Mouse (Mus musculus) gastrocnemius, adult 8-10 months (tissue): ENCODE results near the gene Anpep. TPM values are rescaled to one million over a fixed set of nuclear protein-coding genes. Genes with fewer than 3 reads are reported as not detected.

Experiments used
- total RNA-seq, 4 experiments: library from RNA; stranded (reverse); gene quantifications; 2 replicates each; pipeline ENCODE4 v1.2.4; 2022

The Anpep gene
- total RNA-seq, 4 experiments from 2014 or later = 2.8 to 5.8 (median 3.5) TPM

Other genes starting within 250 kb of the Anpep start
- gene Rhcg, start 243.4 kb downstream of the Anpep start, total RNA-seq = under 1 TPM in 1 of 4 experiments, not detected in 3; 0.15 TPM
- not detected for gene Ticrr, start 200.9 kb downstream of the Anpep start, total RNA-seq
- under 1 TPM; 0.27 to 0.52 (median 0.38) TPM for gene Kif7, start 145.3 kb downstream of the Anpep start, total RNA-seq
- 10 to 100 TPM in 2 of 4 experiments, 1 to 10 TPM in 2; 1.7 to 34.7 (median 15.1) TPM for gene Plin1, start 128.2 kb downstream of the Anpep start, total RNA-seq
- 10 to 100 TPM; 12.3 to 17.2 (median 12.7) TPM for gene Pex11a, start 117.9 kb downstream of the Anpep start, total RNA-seq
- under 1 TPM in 2 of 4 experiments, not detected in 2; 0.11 to 0.13 TPM for gene Wdr93, start 117.9 kb downstream of the Anpep start, total RNA-seq
- gene Mesp1, start 67.3 kb downstream of the Anpep start, total RNA-seq = not detected
- not detected for gene Mesp2, start 50.3 kb downstream of the Anpep start, total RNA-seq
- 10 to 100 TPM; 18.5 to 21.0 (median 20.0) TPM for gene Ap3s2, start 59.6 kb upstream of the Anpep start, total RNA-seq
- 1 to 10 TPM; 2.0 to 3.4 (median 2.7) TPM for gene Arpin, start 74.3 kb upstream of the Anpep start, total RNA-seq
- gene Zfp710, start 163.8 kb upstream of the Anpep start, total RNA-seq = 10 to 100 TPM; 18.5 to 37.8 (median 27.3) TPM